Mouse (Mus musculus) forebrain, embryonic 15.5 days (tissue): Measurements from ENCODE around the gene Rab3il1. TPM values are rescaled to one million over a fixed set of nuclear protein-coding genes. Genes with fewer than 3 reads are reported as not detected.

ENCODE experiments used
- ATAC-seq: fragments of 200-750 bp; cut with Nextera tagmentation; replicated peaks from 2 replicates; pipeline ENCODE4 v1.8.0; 2017; ENCODE audit warnings: mild to moderate bottlenecking, moderate TSS enrichment, moderate library complexity
- H3K27ac ChIP-seq: fragments of 300-500 bp; sonication (generic); replicated peaks from 2 replicates; pipeline ENCODE4 v1.5.1; 2015; ENCODE audit warnings: mild to moderate bottlenecking, inconsistent platforms
- H3K27me3 ChIP-seq: fragments of 300-500 bp; sonication (generic); 2 replicates; pipeline ENCODE4 v1.6.1; 2015; ENCODE audit warnings: inconsistent platforms
- H3K36me3 ChIP-seq: fragments of 300-500 bp; sonication (generic); 2 replicates; pipeline ENCODE4 v1.6.1; 2015; ENCODE audit warnings: mild to moderate bottlenecking, inconsistent platforms
- H3K4me1 ChIP-seq: fragments of 300-500 bp; sonication (generic); 2 replicates; pipeline ENCODE4 v1.6.1; 2015; ENCODE audit warnings: inconsistent platforms
- H3K4me2 ChIP-seq: fragments of 300-500 bp; sonication (generic); replicated peaks from 2 replicates; pipeline ENCODE4 v1.6.1; 2015; ENCODE audit warnings: mild to moderate bottlenecking, inconsistent platforms
- H3K4me3 ChIP-seq: fragments of 300-500 bp; sonication (generic); 2 replicates; pipeline ENCODE4 v1.5.1; 2015; ENCODE audit warnings: mild to moderate bottlenecking, inconsistent platforms
- H3K9ac ChIP-seq: fragments of 300-500 bp; sonication (generic); replicated peaks from 2 replicates; pipeline ENCODE4 v1.6.1; 2015; ENCODE audit warnings: mild to moderate bottlenecking, inconsistent platforms
- H3K9me3 ChIP-seq: fragments of 300-500 bp; sonication (generic); 2 replicates; pipeline ENCODE4 v1.6.1; 2016; ENCODE audit warnings: inconsistent platforms
- WGBS: fragments of 180-500 bp; shearing (Covaris S2); methylation state at CpG from one replicate; pipeline ENCODE4 v1.1.7; 2015; ENCODE audit warnings: mixed read lengths; 5-methylcytosine and 5-hydroxymethylcytosine counted together
- polyA plus RNA-seq: library from polyadenylated mRNA; unstranded; fragments of >200 nt; fragmentation: Nextera tagmentation; extraction: Ambion mirVana; gene quantifications from 2 replicates; pipeline ENCODE4 v1.2.1, GENCODE M21; 2015

Gene Rab3il1
- polyA plus RNA-seq, 1 experiment from 2014 or later: 17.9 TPM

- Histone ChIP-seq H3K4me2 (no peak overlapping the region), H3K9ac (no peak overlapping the region), H3K27me3 (no peaks in the 10 kb centered on the region), H3K4me3 (no peak overlapping the region), H3K4me1 (peaks cover 19% of the 10 kb centered on the region), H3K36me3 (no peaks in the 10 kb centered on the region), H3K9me3 (no peaks in the 10 kb centered on the region), H3K27ac (no peak overlapping the region)
- WGBS: 86% methylated on average over 2 of the region's 2 CpGs
- ATAC-seq: no peak
These were observed 38.1 kb downstream of the Rab3il1 start for GRCm38 (mm10) chr19:10039615-10040014.

GRCm38 (mm10) chr19:10040866-10041387, 39.5 kb downstream of the Rab3il1 start:
- peak; percentile 62 for ATAC-seq
- Histone ChIP-seq H3K4me3 (peak overlapping the region; percentile 66), H3K27me3 (no peaks in the 10 kb centered on the region), H3K4me2 (peak overlapping the region; percentile 90), H3K9me3 (no peaks in the 10 kb centered on the region), H3K27ac (no peak overlapping the region), H3K9ac (peak overlapping the region; percentile 64), H3K4me1 (peaks cover 19% of the 10 kb centered on the region), H3K36me3 (no peaks in the 10 kb centered on the region)
- WGBS: 6% methylated on average over 20 of the region's 20 CpGs

- Histone ChIP-seq H3K36me3 (no peaks in the 10 kb centered on the region), H3K4me1 (peaks cover 19% of the 10 kb centered on the region), H3K9me3 (no peaks in the 10 kb centered on the region), H3K9ac (peak within 1 kb of the TSS; percentile 64), H3K4me2 (peak within 1 kb of the TSS; percentile 90), H3K27me3 (no peaks in the 10 kb centered on the region), H3K4me3 (peak within 1 kb of the TSS; percentile 66), H3K27ac (no peak within 1 kb of the TSS; the same call in 1 of the 2 replicates)
- under 1% methylated on average over 67 of the region's 69 CpGs for WGBS
- peak; percentile 88 for ATAC-seq
These were observed 40.1 kb downstream of the Rab3il1 start, which contains the start of gene Fads3 for GRCm38 (mm10) chr19:10041388-10042148. TSS of gene Fads3 (plus strand) at chr19:10041569.

- peak; percentile 9; the same call in 1 of the 2 replicates for ATAC-seq
- WGBS: 62% methylated on average over 6 of the region's 6 CpGs
- no peak overlapping the region for H3K27ac ChIP-seq
- H3K9ac ChIP-seq: peak overlapping the region; percentile 64
- H3K36me3 ChIP-seq: no peaks in the 10 kb centered on the region
- peak overlapping the region; percentile 66 for H3K4me3 ChIP-seq
- peaks cover 19% of the 10 kb centered on the region for H3K4me1 ChIP-seq
- H3K9me3 ChIP-seq: no peaks in the 10 kb centered on the region
- H3K27me3 ChIP-seq: no peaks in the 10 kb centered on the region
- peak overlapping the region; percentile 90 for H3K4me2 ChIP-seq
These were observed 40.8 kb downstream of the Rab3il1 start for GRCm38 (mm10) chr19:10042232-10042631.

- no peaks in the 10 kb centered on the region for H3K9me3 ChIP-seq
- no peak overlapping the region for H3K9ac ChIP-seq
- H3K27ac ChIP-seq: no peak overlapping the region
- 97% methylated on average over 4 of the region's 4 CpGs for WGBS
- peaks cover 19% of the 10 kb centered on the region for H3K4me1 ChIP-seq
- H3K27me3 ChIP-seq: no peaks in the 10 kb centered on the region
- H3K4me3 ChIP-seq: peak overlapping the region; percentile 66
- H3K36me3 ChIP-seq: no peaks in the 10 kb centered on the region
- no peak for ATAC-seq
- H3K4me2 ChIP-seq: peak overlapping the region; percentile 90
These were observed 41.3 kb downstream of the Rab3il1 start for GRCm38 (mm10) chr19:10042816-10043215.

- no peaks in the 10 kb centered on the region for H3K36me3 ChIP-seq
- ATAC-seq: no peak
- H3K27me3 ChIP-seq: no peaks in the 10 kb centered on the region
- peaks cover 19% of the 10 kb centered on the region for H3K4me1 ChIP-seq
- H3K9ac ChIP-seq: no peak overlapping the region
- H3K4me3 ChIP-seq: no peak overlapping the region
- no peak overlapping the region for H3K27ac ChIP-seq
- no peak overlapping the region for H3K4me2 ChIP-seq
- no peaks in the 10 kb centered on the region for H3K9me3 ChIP-seq
These were observed 42.2 kb downstream of the Rab3il1 start for GRCm38 (mm10) chr19:10043643-10044042.

- peaks cover 14% of the 10 kb centered on the region for H3K4me1 ChIP-seq
- no peak overlapping the region for H3K4me2 ChIP-seq
- no peaks in the 10 kb centered on the region for H3K9me3 ChIP-seq
- WGBS: 83% methylated on average over 2 of the region's 2 CpGs
- no peaks in the 10 kb centered on the region for H3K27me3 ChIP-seq
- H3K9ac ChIP-seq: no peak overlapping the region
- H3K4me3 ChIP-seq: no peak overlapping the region
- no peak for ATAC-seq
- no peak overlapping the region for H3K27ac ChIP-seq
- no peaks in the 10 kb centered on the region for H3K36me3 ChIP-seq
These were observed 44.2 kb downstream of the Rab3il1 start for GRCm38 (mm10) chr19:10045707-10046106.

- Histone ChIP-seq H3K9ac (no peak overlapping the region), H3K4me3 (no peak overlapping the region), H3K9me3 (no peaks in the 10 kb centered on the region), H3K4me1 (peaks cover 8% of the 10 kb centered on the region), H3K36me3 (no peaks in the 10 kb centered on the region), H3K27me3 (no peaks in the 10 kb centered on the region), H3K4me2 (no peak overlapping the region), H3K27ac (no peak overlapping the region)
- WGBS: 76% methylated on average over 4 of the region's 4 CpGs
- no peak for ATAC-seq
These were observed 44.9 kb downstream of the Rab3il1 start for GRCm38 (mm10) chr19:10046346-10046745.

- H3K9me3 ChIP-seq: no peaks in the 10 kb centered on the region
- no peaks in the 10 kb centered on the region for H3K27me3 ChIP-seq
- no peaks in the 10 kb centered on the region for H3K36me3 ChIP-seq
- 63% methylated on average over 3 of the region's 3 CpGs for WGBS
- H3K4me1 ChIP-seq: peaks cover 7% of the 10 kb centered on the region
- no peak overlapping the region for H3K4me3 ChIP-seq
- H3K4me2 ChIP-seq: no peak overlapping the region
- H3K9ac ChIP-seq: no peak overlapping the region
- no peak for ATAC-seq
- no peak overlapping the region for H3K27ac ChIP-seq
These were observed 45.5 kb downstream of the Rab3il1 start for GRCm38 (mm10) chr19:10046983-10047382.

- no peak overlapping the region for H3K4me2 ChIP-seq
- H3K36me3 ChIP-seq: 0 out of 2 replicates have a peak, but pooled peaks cover 3% of the 10 kb centered on the region
- H3K27ac ChIP-seq: no peak overlapping the region
- H3K9me3 ChIP-seq: no peaks in the 10 kb centered on the region
- no peak for ATAC-seq
- H3K9ac ChIP-seq: no peak overlapping the region
- no peak overlapping the region for H3K4me3 ChIP-seq
- no peaks in the 10 kb centered on the region for H3K27me3 ChIP-seq
- H3K4me1 ChIP-seq: no peaks in the 10 kb centered on the region
These were observed 48.1 kb downstream of the Rab3il1 start for GRCm38 (mm10) chr19:10049533-10049932.

- Histone ChIP-seq H3K27ac (no peak overlapping the region), H3K4me2 (no peak overlapping the region), H3K27me3 (no peaks in the 10 kb centered on the region), H3K9ac (no peak overlapping the region), H3K4me3 (no peak overlapping the region), H3K4me1 (no peaks in the 10 kb centered on the region), H3K9me3 (no peaks in the 10 kb centered on the region), H3K36me3 (0 out of 2 replicates have a peak, but pooled peaks cover 3% of the 10 kb centered on the region)
- no peak for ATAC-seq
- 84% methylated on average over 2 of the region's 2 CpGs for WGBS
These were observed 49.0 kb downstream of the Rab3il1 start for GRCm38 (mm10) chr19:10050438-10050837.

GRCm38 (mm10) chr19:10052698-10053097, 51.2 kb downstream of the Rab3il1 start:
- H3K9ac ChIP-seq: no peak overlapping the region
- no peaks in the 10 kb centered on the region for H3K4me1 ChIP-seq
- no peak for ATAC-seq
- H3K27ac ChIP-seq: no peak overlapping the region
- H3K36me3 ChIP-seq: 0 out of 2 replicates have a peak, but pooled peaks cover 3% of the 10 kb centered on the region
- no peak overlapping the region for H3K4me2 ChIP-seq
- no peaks in the 10 kb centered on the region for H3K9me3 ChIP-seq
- no peak overlapping the region for H3K4me3 ChIP-seq
- no peaks in the 10 kb centered on the region for H3K27me3 ChIP-seq
- WGBS: 94% methylated on average over 4 of the region's 4 CpGs
